Mouse (Mus musculus): ENCODE results near the gene Ptpn3. TPM values are rescaled to one million over a fixed set of nuclear protein-coding genes. Genes with fewer than 3 reads are reported as not detected.

The Ptpn3 gene
- total and polyA plus RNA-seq, 3 experiments: 0.08 to 0.14 (median 0.09) TPM

- Histone ChIP-seq H3K27ac (ENCODE audit: insufficient read depth, low read depth) (no peak within 1 kb of the TSS), H3K4me1 (ENCODE audit: control insufficient read depth in 1 of 2, insufficient read depth in 2 of 2) (peaks cover 0 to 6% of the 10 kb centered on the region in 2 experiments; a peak in 2 of 4 replicates), H3K27me3 (replicated peaks) (peaks cover 55% of the 10 kb centered on the region), H3K9me3 (replicated peaks; ENCODE audit: low read length) (no peaks in the 10 kb centered on the region), H3K4me2 (ENCODE audit: insufficient read depth, low read depth, poor library complexity, severe bottlenecking) (peak within 1 kb of the TSS; percentile 83), H3K4me3 (replicated peaks in 1 of 3; ENCODE audit: low read depth in 2 of 3, low read length in 2 of 3, poor library complexity in 1 of 3) (peak within 1 kb of the TSS; percentile 13 to 70 (median 54)), H3K36me3 (replicated peaks in 1 of 2; ENCODE audit: control insufficient read depth in 1 of 2, insufficient read depth in 1 of 2, low read length in 1 of 2) (no peaks in the 10 kb centered on the region), H3K9ac (ENCODE audit: insufficient read depth, low read depth) (peak within 1 kb of the TSS; percentile 89), H3K79me2 (replicated peaks; ENCODE audit: control insufficient read depth, extremely low read depth, insufficient read depth, poor library complexity, severe bottlenecking) (no peaks in the 10 kb centered on the region)
- dilution Hi-C loops (cut with MboI; ENCODE audit: extremely low pct_ligation_motif_present, extremely low pct_unique_long_range_greater_than_20kb, low sequenced_read_pairs): no loop called here
- in situ Hi-C loops (cut with MboI; ENCODE audit: low pct_ligation_motif_present, low pct_unique_long_range_greater_than_20kb, low sequenced_read_pairs): no loop called here
- peak; percentile 56 for DNase-seq (ENCODE audit: extremely low read depth)
- TF ChIP-seq TBP (conservative IDR thresholded peaks at IDR 0.05; ENCODE audit: low read depth, low read length): no peak
- TF ChIP-seq ZC3H11A (IDR thresholded peaks at IDR 0.05; ENCODE audit: low read depth, low read length): peak; percentile 14; the same call in 1 of the 2 replicates
- no peak for TF ChIP-seq CHD1 (IDR thresholded peaks at IDR 0.05; ENCODE audit: low read depth, low read length)
- TF ChIP-seq USF1 (IDR thresholded peaks at IDR 0.05; ENCODE audit: low read depth, low read length): peak; percentile 58
- peak; percentile 44; the same call in 1 of the 2 replicates for TF ChIP-seq ELF1 (IDR thresholded peaks at IDR 0.05; ENCODE audit: low read depth, low read length)
- TF ChIP-seq UBTF (IDR thresholded peaks at IDR 0.05; ENCODE audit: low read depth, low read length): no peak; the same call in 1 of the 2 replicates
- TF ChIP-seq ETS1 (conservative IDR thresholded peaks at IDR 0.05; ENCODE audit: low read depth, low read length): no peak
- TF ChIP-seq JUN (IDR thresholded peaks at IDR 0.05; ENCODE audit: insufficient read depth, low read depth, low read length): no peak
- no peak for TF ChIP-seq PAX5 (IDR thresholded peaks at IDR 0.05; ENCODE audit: low read length)
- peak; percentile 68; the same call in 1 of the 2 replicates for TF ChIP-seq IRF4 (IDR thresholded peaks at IDR 0.05; ENCODE audit: low read depth, low read length)
- TF ChIP-seq BHLHE40 (IDR thresholded peaks at IDR 0.05; ENCODE audit: low read depth, low read length): peak; percentile 100
- TF ChIP-seq E2F4 (IDR thresholded peaks at IDR 0.05; ENCODE audit: insufficient replicate concordance, low read depth, low read length): no peak
- peak; percentile 74 for TF ChIP-seq SMC3 (IDR thresholded peaks at IDR 0.05; ENCODE audit: low read depth, low read length)
- TF ChIP-seq KAT2A (IDR thresholded peaks at IDR 0.05; ENCODE audit: insufficient replicate concordance, low read length): no peak
- TF ChIP-seq ZMIZ1 (IDR thresholded peaks at IDR 0.05; ENCODE audit: low read depth, low read length): no peak
- no peak for TF ChIP-seq MAFK (IDR thresholded peaks at IDR 0.05; ENCODE audit: insufficient replicate concordance, low read length)
- no peak for TF ChIP-seq NRF1 (IDR thresholded peaks at IDR 0.05; ENCODE audit: low read depth, low read length)
- peak; percentile 52; the same call in 1 of the 2 replicates for TF ChIP-seq TCF12 (IDR thresholded peaks at IDR 0.05; ENCODE audit: low read depth, low read length)
- no peak for TF ChIP-seq POLR2A (IDR thresholded peaks at IDR 0.05; ENCODE audit: low read depth, low read length)
- TF ChIP-seq MXI1 (IDR thresholded peaks at IDR 0.05; ENCODE audit: low read depth, low read length): peak; percentile 87
- TF ChIP-seq POLR2AphosphoS2 (IDR thresholded peaks at IDR 0.05; ENCODE audit: low read depth, low read length): no peak
- TF ChIP-seq CHD2 (IDR thresholded peaks at IDR 0.05; ENCODE audit: low read length): no peak
- no peak for TF ChIP-seq EP300 (IDR thresholded peaks at IDR 0.05; ENCODE audit: low read length)
- peak; percentile 74 for TF ChIP-seq MYC (IDR thresholded peaks at IDR 0.05; ENCODE audit: low read depth, low read length)
- no peak for TF ChIP-seq GABPA (IDR thresholded peaks at IDR 0.05; ENCODE audit: insufficient replicate concordance, low read depth, low read length)
- TF ChIP-seq RCOR1 (conservative IDR thresholded peaks at IDR 0.05; ENCODE audit: low read depth, low read length): peak; percentile 79
- TF ChIP-seq SIN3A (IDR thresholded peaks at IDR 0.05; ENCODE audit: low read length): peak; percentile 55; the same call in 1 of the 2 replicates
- TF ChIP-seq HCFC1 (IDR thresholded peaks at IDR 0.05; ENCODE audit: low read depth, low read length): 0 out of 2 replicates have a peak, but pooled peaks have one; percentile 14
- TF ChIP-seq JUND (conservative IDR thresholded peaks at IDR 0.05; ENCODE audit: low read depth, low read length): no peak
- TF ChIP-seq RAD21 (IDR thresholded peaks at IDR 0.05; ENCODE audit: low read depth, low read length): peak; percentile 64
- no peak for TF ChIP-seq ZKSCAN1 (IDR thresholded peaks at IDR 0.05; ENCODE audit: borderline replicate concordance, low read depth, low read length)
- TF ChIP-seq MEF2A (IDR thresholded peaks at IDR 0.05; ENCODE audit: borderline replicate concordance, low read depth, low read length): peak; percentile 31; the same call in 1 of the 2 replicates
- peak in 1 of 2 experiments; percentile 95; a peak in 2 of 4 replicates for TF ChIP-seq CTCF (conservative IDR thresholded peaks at IDR 0.05 in 1 of 2, IDR thresholded peaks at IDR 0.05 in 1 of 2; ENCODE audit: low read depth in 2 of 2, low read length in 2 of 2)
- 0 out of 2 replicates have a peak, but pooled peaks have one; percentile 50 for TF ChIP-seq MAZ (IDR thresholded peaks at IDR 0.05; ENCODE audit: low read depth, low read length)
- no peak for TF ChIP-seq USF2 (conservative IDR thresholded peaks at IDR 0.05; ENCODE audit: low read depth, low read length)
- TF ChIP-seq ZNF384 (IDR thresholded peaks at IDR 0.05; ENCODE audit: low read depth, low read length): no peak
- peak; percentile 89 for TF ChIP-seq MAX (IDR thresholded peaks at IDR 0.05; ENCODE audit: low read length)
- TF ChIP-seq NELFE (IDR thresholded peaks at IDR 0.05; ENCODE audit: low read depth, low read length): 0 out of 2 replicates have a peak, but pooled peaks have one; percentile 23
Measured at GRCm38 (mm10) chr4:57143026-57143937, 158.4 kb downstream of the Ptpn3 start, which contains the start of gene Epb41l4b. TSS of gene Epb41l4b (minus strand) at chr4:57143437.
